Mouse (Mus musculus): ENCODE measurements around the gene Gyg. TPM values are rescaled to one million over a fixed set of nuclear protein-coding genes. Genes with fewer than 3 reads are reported as not detected.

The Gyg gene
- polyA plus RNA-seq, 1 experiment from 2014 or later: 28.7 TPM

DNA sequence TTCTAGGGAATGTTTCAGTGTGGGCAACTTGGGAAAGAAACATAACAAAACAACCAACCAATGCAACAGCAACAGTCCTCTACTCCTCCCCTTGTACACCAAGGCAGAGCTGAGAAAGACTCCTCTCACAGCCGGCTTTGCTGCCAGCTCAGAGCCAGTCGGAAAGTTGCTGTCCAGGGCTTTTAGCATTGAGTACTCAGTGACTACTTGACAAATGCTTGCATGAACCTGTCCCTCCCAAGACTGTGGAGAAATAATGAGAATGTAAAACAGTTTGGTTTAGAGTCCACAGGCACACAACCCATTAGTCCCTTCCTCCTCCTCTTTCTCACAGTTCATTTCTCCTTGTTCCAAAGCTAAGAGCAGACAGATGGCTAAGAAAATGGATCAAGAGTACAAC lies 10.7 kb downstream of the Gyg start:
- 47% methylated on average over 2 of the region's 2 CpGs for WGBS
- Histone ChIP-seq H3K4me3 (no peak overlapping the region), H3K4me1 (replicated peaks) (peaks cover 6% of the 10 kb centered on the region), H3K9me3 (no peaks in the 10 kb centered on the region), H3K36me3 (peaks cover 8% of the 10 kb centered on the region; the same call in 1 of the 2 replicates), H3K27ac (no peak overlapping the region), H3K27me3 (ENCODE audit: insufficient read depth, poor library complexity, severe bottlenecking) (no peaks in the 10 kb centered on the region)
- DNase-seq (ENCODE audit: low spot score): no peak

GRCm38 (mm10) chr3:20143726-20144125 lies 11.4 kb downstream of the Gyg start:
- Histone ChIP-seq H3K4me1 (replicated peaks) (peaks cover 6% of the 10 kb centered on the region), H3K27me3 (ENCODE audit: insufficient read depth, poor library complexity, severe bottlenecking) (no peaks in the 10 kb centered on the region), H3K9me3 (no peaks in the 10 kb centered on the region), H3K27ac (no peak overlapping the region), H3K36me3 (0 out of 2 replicates have a peak, but pooled peaks cover 3% of the 10 kb centered on the region), H3K4me3 (no peak overlapping the region)
- WGBS: 84% methylated on average over 3 of the region's 3 CpGs
- DNase-seq (ENCODE audit: low spot score): no peak

GRCm38 (mm10) chr3:20142576-20142975 lies 12.5 kb downstream of the Gyg start:
- no peak overlapping the region for H3K27ac ChIP-seq
- WGBS: 77% methylated on average over 3 of the region's 3 CpGs
- H3K27me3 ChIP-seq (ENCODE audit: insufficient read depth, poor library complexity, severe bottlenecking): no peaks in the 10 kb centered on the region
- H3K4me3 ChIP-seq: no peak overlapping the region
- no peaks in the 10 kb centered on the region for H3K36me3 ChIP-seq
- H3K4me1 ChIP-seq (replicated peaks): peaks cover 6% of the 10 kb centered on the region
- H3K9me3 ChIP-seq: no peaks in the 10 kb centered on the region
- no peak for DNase-seq (ENCODE audit: low spot score)

- DNase-seq (ENCODE audit: low spot score): no peak
- 83% methylated on average over 2 of the region's 2 CpGs for WGBS
- no peak overlapping the region for H3K27ac ChIP-seq
Observed at GRCm38 (mm10) chr3:20142101-20142500, 13.0 kb downstream of the Gyg start.

GRCm38 (mm10) chr3:20141679-20142078 lies 13.4 kb downstream of the Gyg start:
- Histone ChIP-seq H3K9me3 (no peaks in the 10 kb centered on the region), H3K4me3 (no peak overlapping the region), H3K27me3 (ENCODE audit: insufficient read depth, poor library complexity, severe bottlenecking) (no peaks in the 10 kb centered on the region), H3K36me3 (0 out of 2 replicates have a peak, but pooled peaks cover 3% of the 10 kb centered on the region), H3K4me1 (replicated peaks) (peaks cover 6% of the 10 kb centered on the region), H3K27ac (no peak overlapping the region)
- 53% methylated on average over 1 of the region's 1 CpGs for WGBS
- peak; percentile 34 for DNase-seq (ENCODE audit: low spot score)

More at GRCm38 (mm10) chr3:20142101-20142500, 13.0 kb downstream of the Gyg start:
- Histone ChIP-seq H3K36me3 (0 out of 2 replicates have a peak, but pooled peaks cover 3% of the 10 kb centered on the region), H3K4me1 (replicated peaks) (peaks cover 6% of the 10 kb centered on the region), H3K27me3 (ENCODE audit: insufficient read depth, poor library complexity, severe bottlenecking) (no peaks in the 10 kb centered on the region), H3K4me3 (no peak overlapping the region), H3K9me3 (no peaks in the 10 kb centered on the region)

GRCm38 (mm10) chr3:20141240-20141639 lies 13.9 kb downstream of the Gyg start:
- Histone ChIP-seq H3K4me1 (replicated peaks) (peaks cover 6% of the 10 kb centered on the region), H3K27me3 (ENCODE audit: insufficient read depth, poor library complexity, severe bottlenecking) (no peaks in the 10 kb centered on the region), H3K4me3 (no peak overlapping the region), H3K27ac (no peak overlapping the region), H3K9me3 (no peaks in the 10 kb centered on the region), H3K36me3 (0 out of 2 replicates have a peak, but pooled peaks cover 3% of the 10 kb centered on the region)
- DNase-seq (ENCODE audit: low spot score): no peak

DNA sequence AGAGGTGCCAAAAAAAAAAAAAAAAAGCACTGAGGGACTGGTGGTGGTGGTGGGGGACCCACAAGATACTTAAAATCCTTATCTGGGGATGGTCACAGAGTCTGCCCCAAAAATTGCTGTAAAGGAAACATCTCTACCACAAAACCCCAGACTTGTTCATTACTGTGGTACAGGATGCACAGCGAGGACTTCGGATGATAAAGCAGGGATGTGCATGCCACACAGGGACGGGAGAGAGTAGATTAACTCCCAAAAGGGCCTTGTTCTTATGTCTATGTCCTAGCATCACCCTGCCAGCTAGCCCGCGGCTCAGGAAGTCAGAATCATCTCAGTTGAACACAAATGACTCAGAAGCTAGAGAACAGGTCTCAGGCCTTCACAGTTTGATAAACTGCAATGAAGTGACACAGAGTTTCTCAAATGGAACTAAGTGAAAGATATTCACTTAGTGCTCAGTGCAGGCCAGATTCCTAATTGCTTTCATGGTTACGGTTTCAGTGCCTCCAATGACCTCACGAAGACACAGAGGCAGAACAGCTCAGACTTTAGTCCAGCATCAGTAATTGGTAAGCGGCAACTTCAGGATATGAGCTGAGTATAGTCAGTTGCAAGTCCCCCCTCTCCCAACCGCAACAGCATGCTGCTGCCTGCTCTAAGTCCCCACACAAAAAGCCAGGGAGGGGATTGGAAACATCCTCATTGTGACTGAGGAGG lies 18.1 kb downstream of the Gyg start:
- Histone ChIP-seq H3K4me3 (no peak overlapping the region), H3K27me3 (ENCODE audit: insufficient read depth, poor library complexity, severe bottlenecking) (no peaks in the 10 kb centered on the region), H3K27ac (no peak overlapping the region), H3K36me3 (0 out of 2 replicates have a peak, but pooled peaks cover 3% of the 10 kb centered on the region), H3K9me3 (no peaks in the 10 kb centered on the region), H3K4me1 (replicated peaks) (peaks cover 6% of the 10 kb centered on the region)
- 92% methylated on average over 9 of the region's 9 CpGs for WGBS
- no peak for DNase-seq (ENCODE audit: low spot score)

- Histone ChIP-seq H3K36me3 (0 out of 2 replicates have a peak, but pooled peaks cover 3% of the 10 kb centered on the region), H3K27me3 (ENCODE audit: insufficient read depth, poor library complexity, severe bottlenecking) (no peaks in the 10 kb centered on the region), H3K27ac (no peak overlapping the region), H3K4me3 (no peak overlapping the region), H3K4me1 (replicated peaks) (no peaks in the 10 kb centered on the region), H3K9me3 (no peaks in the 10 kb centered on the region)
- DNase-seq (ENCODE audit: low spot score): no peak
- WGBS: 82% methylated on average over 3 of the region's 3 CpGs
Observed at GRCm38 (mm10) chr3:20134545-20134944, 20.6 kb downstream of the Gyg start.

GRCm38 (mm10) chr3:20133745-20134144 lies 21.4 kb downstream of the Gyg start:
- DNase-seq (ENCODE audit: low spot score): no peak
- H3K27me3 ChIP-seq (ENCODE audit: insufficient read depth, poor library complexity, severe bottlenecking): no peaks in the 10 kb centered on the region
- 96% methylated on average over 1 of the region's 1 CpGs for WGBS

GRCm38 (mm10) chr3:20132731-20133130 lies 22.4 kb downstream of the Gyg start:
- WGBS: 93% methylated on average over 1 of the region's 1 CpGs
- H3K4me1 ChIP-seq (replicated peaks): no peaks in the 10 kb centered on the region
- H3K4me3 ChIP-seq: no peak overlapping the region
- no peak overlapping the region for H3K27ac ChIP-seq
- 0 out of 2 replicates have a peak, but pooled peaks cover 3% of the 10 kb centered on the region for H3K36me3 ChIP-seq
- DNase-seq (ENCODE audit: low spot score): no peak
- H3K27me3 ChIP-seq (ENCODE audit: insufficient read depth, poor library complexity, severe bottlenecking): no peaks in the 10 kb centered on the region
- H3K9me3 ChIP-seq: no peaks in the 10 kb centered on the region

More at GRCm38 (mm10) chr3:20133745-20134144, 21.4 kb downstream of the Gyg start:
- H3K4me1 ChIP-seq (replicated peaks): no peaks in the 10 kb centered on the region
- H3K36me3 ChIP-seq: 0 out of 2 replicates have a peak, but pooled peaks cover 3% of the 10 kb centered on the region
- H3K9me3 ChIP-seq: no peaks in the 10 kb centered on the region
- no peak overlapping the region for H3K4me3 ChIP-seq
- H3K27ac ChIP-seq: no peak overlapping the region

DNA sequence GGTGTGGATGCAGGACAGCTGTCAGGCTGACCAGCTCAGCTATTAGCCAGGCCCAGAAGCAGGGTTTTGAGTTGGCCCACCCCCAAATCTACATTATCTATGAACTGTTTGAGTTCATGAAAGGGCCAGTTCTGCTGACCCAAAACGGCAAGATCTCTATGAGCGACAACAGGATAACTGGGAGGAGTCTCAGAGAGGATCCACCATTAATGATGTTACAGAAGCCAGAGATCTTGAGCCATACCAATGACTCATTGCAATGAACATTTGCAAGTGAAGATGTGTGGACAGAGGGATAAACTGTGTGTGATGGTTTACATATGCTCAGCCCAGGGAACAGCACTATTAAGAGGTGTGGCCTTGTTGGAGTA lies 23.8 kb downstream of the Gyg start:
- WGBS: 94% methylated on average over 2 of the region's 2 CpGs

DNA sequence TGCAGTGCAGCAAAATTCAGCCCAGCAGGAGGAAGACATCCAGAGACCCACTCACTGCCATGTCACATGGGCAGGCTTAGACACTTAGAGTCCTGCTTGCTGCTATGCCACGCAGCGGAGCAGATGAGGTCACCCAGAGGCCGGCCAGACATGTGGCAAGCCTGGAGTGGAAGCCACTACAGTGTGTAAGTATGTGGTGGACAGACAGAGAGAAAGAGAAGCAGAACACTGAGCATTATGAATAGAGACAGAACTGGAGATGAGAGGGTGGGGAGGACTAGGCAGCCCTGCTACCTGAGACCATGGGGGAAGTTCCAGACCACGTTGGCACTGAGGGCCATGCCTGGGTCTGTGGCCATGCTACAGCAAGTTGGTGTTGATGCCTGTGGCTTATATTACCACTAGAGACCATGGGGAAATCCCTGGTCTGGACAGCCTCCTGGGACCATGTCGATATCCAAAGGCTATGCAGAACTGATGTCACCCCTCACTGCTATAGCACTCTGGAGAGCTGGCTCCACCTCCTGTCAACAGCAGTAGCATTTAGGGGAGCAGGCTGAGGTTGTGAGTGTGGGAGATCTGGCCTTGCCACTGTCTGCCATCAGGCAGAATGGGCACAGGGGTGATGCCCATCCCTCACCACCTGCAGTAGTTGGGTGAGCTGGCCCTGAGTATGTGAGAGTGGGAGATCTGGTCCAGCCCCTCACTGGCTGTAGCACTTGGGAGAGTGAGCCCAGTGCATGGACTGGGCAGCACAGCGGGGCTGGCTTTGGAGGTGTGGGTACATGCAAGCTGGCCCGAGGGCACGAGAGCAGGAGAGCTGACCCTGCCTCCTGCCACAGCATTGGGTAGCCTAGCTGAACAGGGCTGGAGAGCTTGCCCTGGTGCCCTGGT lies 24.4 kb downstream of the Gyg start:
- H3K27ac ChIP-seq: no peak overlapping the region
- H3K27me3 ChIP-seq (ENCODE audit: insufficient read depth, poor library complexity, severe bottlenecking): no peaks in the 10 kb centered on the region
- H3K4me1 ChIP-seq (replicated peaks): no peaks in the 10 kb centered on the region
- H3K4me3 ChIP-seq: no peak overlapping the region
- no peaks in the 10 kb centered on the region for H3K36me3 ChIP-seq
- WGBS: 90% methylated on average over 8 of the region's 8 CpGs
- no peak for DNase-seq (ENCODE audit: low spot score)
- no peaks in the 10 kb centered on the region for H3K9me3 ChIP-seq

More for the DNA sequence above, 23.8 kb downstream of the Gyg start:
- H3K9me3 ChIP-seq: no peaks in the 10 kb centered on the region
- no peaks in the 10 kb centered on the region for H3K36me3 ChIP-seq
- no peak for DNase-seq (ENCODE audit: low spot score)
- no peak overlapping the region for H3K4me3 ChIP-seq
- no peaks in the 10 kb centered on the region for H3K4me1 ChIP-seq (replicated peaks)
- no peak overlapping the region for H3K27ac ChIP-seq
- no peaks in the 10 kb centered on the region for H3K27me3 ChIP-seq (ENCODE audit: insufficient read depth, poor library complexity, severe bottlenecking)

DNA sequence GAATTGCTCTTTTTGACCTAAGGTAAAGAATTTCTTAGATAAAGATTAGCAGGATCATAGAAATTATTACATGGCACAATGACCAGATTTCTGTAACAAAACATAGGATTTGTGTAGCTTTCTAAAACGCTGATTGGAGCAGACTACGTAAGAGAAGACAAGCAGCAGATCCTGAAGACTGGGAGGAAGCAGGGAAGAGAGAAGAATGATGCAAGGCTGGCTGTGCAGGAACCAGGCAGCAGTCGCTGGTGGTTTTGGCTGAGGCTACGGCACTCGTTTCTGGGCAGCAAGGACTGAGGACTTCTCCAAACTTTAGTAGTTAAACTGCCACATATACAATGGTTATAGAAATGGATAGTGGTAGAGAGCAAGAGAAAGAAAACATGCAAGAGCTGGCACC lies 25.6 kb downstream of the Gyg start:
- H3K27ac ChIP-seq: no peak overlapping the region
- no peaks in the 10 kb centered on the region for H3K4me1 ChIP-seq (replicated peaks)
- WGBS: 87% methylated on average over 5 of the region's 5 CpGs

More for the DNA sequence above, 25.6 kb downstream of the Gyg start:
- Histone ChIP-seq H3K27me3 (ENCODE audit: insufficient read depth, poor library complexity, severe bottlenecking) (no peaks in the 10 kb centered on the region), H3K4me3 (no peak overlapping the region), H3K9me3 (no peaks in the 10 kb centered on the region), H3K36me3 (no peaks in the 10 kb centered on the region)
- DNase-seq (ENCODE audit: low spot score): no peak

Measured in hindbrain, embryonic 10.5 days (tissue).